In the genomic region with DNA sequence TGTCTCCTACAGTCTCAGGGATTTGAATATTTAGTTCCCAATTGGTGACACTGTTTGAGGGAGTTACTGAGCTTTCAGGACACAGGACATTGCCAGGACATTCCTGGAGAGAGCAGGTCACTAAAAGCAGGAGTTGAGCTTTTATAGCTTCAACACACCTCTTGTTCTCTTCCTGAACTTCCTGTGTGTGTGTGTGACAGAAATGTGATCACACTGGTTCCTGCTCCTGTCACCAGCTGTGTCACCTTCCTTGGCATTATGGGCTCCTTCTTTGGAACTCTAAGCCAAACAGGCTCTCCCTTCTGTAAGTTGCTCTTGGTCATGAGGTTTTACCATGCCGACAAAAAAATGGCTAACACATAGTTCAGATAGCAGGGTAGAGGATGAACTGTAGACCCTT, we compare ENCODE assay signal across 35 mouse cellular contexts.
"Had no signal": no experiment of that assay in that cellular context is flagged by ENCODE, and none has a peak within 500 bp of the region (broad histone marks: within the 10 kb centered on the region; RNA-seq: fewer than 3 reads in every experiment).

No protein-coding gene starts in this region.

- H3K9ac ChIP-seq: heart, embryonic 12.5 days; heart, embryonic 13.5 days; heart, embryonic 15.5 days; hindbrain, embryonic 12.5 days; hindbrain, embryonic 13.5 days; hindbrain, embryonic 14.5 days; hindbrain, embryonic 15.5 days; intestine, embryonic 15.5 days had no signal

- H3K27ac ChIP-seq: heart, embryonic 10.5 days; heart, embryonic 13.5 days; heart, embryonic 15.5 days; hindbrain, embryonic 10.5 days; hindbrain, embryonic 12.5 days; hindbrain, embryonic 13.5 days; hindbrain, embryonic 14.5 days; hindbrain, embryonic 15.5 days; hindbrain, postnatal 0 days; intestine, embryonic 15.5 days; kidney, postnatal 0 days; layer of hippocampus, adult 2 months; left cerebral cortex, adult 2 months had no signal

- H3K9me3 ChIP-seq: heart, embryonic 10.5 days; hindbrain, embryonic 13.5 days; hindbrain, embryonic 15.5 days; intestine, embryonic 15.5 days had no signal

- H3K27me3 ChIP-seq: heart, embryonic 12.5 days; heart, embryonic 13.5 days; heart, embryonic 15.5 days; hindbrain, embryonic 12.5 days; hindbrain, embryonic 13.5 days; hindbrain, embryonic 15.5 days; intestine, embryonic 15.5 days had no signal

- H3K4me3 ChIP-seq: heart, embryonic 10.5 days; heart, embryonic 12.5 days; heart, embryonic 13.5 days; heart, embryonic 15.5 days; hindbrain, embryonic 10.5 days; hindbrain, embryonic 12.5 days; hindbrain, embryonic 13.5 days; hindbrain, embryonic 15.5 days; intestine, embryonic 15.5 days; layer of hippocampus, adult 2 months; left cerebral cortex, adult 2 months had no signal

- ATAC-seq: hindbrain, embryonic 16.5 days; hindbrain, postnatal 0 days; inflammation-experienced regulatory T-cells, adult 6 months; intestine, embryonic 16.5 days; intestine, postnatal 0 days had no signal

- DNase-seq: heart, postnatal 10 days; heart, postnatal 14 days; heart, postnatal 36 days; heart, postnatal 4 days; kidney, adult 11 months; kidney, adult 18-20 months; kidney, adult 2 months; kidney, adult 8-10 months; kidney, adult 9 months; kidney, postnatal 10 days; kidney, postnatal 14 days; kidney, postnatal 25 days; kidney, postnatal 36 days; kidney, postnatal 4 days; layer of hippocampus, adult 9-11 months; layer of hippocampus, postnatal 36 days had no signal

- H3K4me2 ChIP-seq: heart, embryonic 11.5 days; heart, embryonic 12.5 days; heart, embryonic 13.5 days; heart, embryonic 15.5 days; hindbrain, embryonic 12.5 days; hindbrain, embryonic 13.5 days; hindbrain, embryonic 14.5 days; hindbrain, embryonic 15.5 days; intestine, embryonic 15.5 days had no signal

- H3K4me1 ChIP-seq: hindbrain, embryonic 10.5 days; hindbrain, embryonic 12.5 days; hindbrain, embryonic 13.5 days; hindbrain, embryonic 15.5 days; intestine, embryonic 15.5 days had no signal

- H3K36me3 ChIP-seq: hindbrain, embryonic 10.5 days; hindbrain, embryonic 12.5 days; hindbrain, embryonic 13.5 days; hindbrain, embryonic 15.5 days; intestine, embryonic 15.5 days had no signal
